Mouse (Mus musculus): ENCODE results near the gene Cd163. TPM values are rescaled to one million over a fixed set of nuclear protein-coding genes. Genes with fewer than 3 reads are reported as not detected.

Gene Cd163
- polyA plus RNA-seq, 1 experiment from 2014 or later = not detected

GRCm38 (mm10) chr6:124376311-124376710 lies 71.9 kb downstream of the Cd163 start:
- Histone ChIP-seq H3K4me1 (ENCODE audit: control insufficient read depth, insufficient read depth, low read length) (no peaks in the 10 kb centered on the region), H3K27me3 (ENCODE audit: control insufficient read depth, insufficient read depth, low read length) (no peaks in the 10 kb centered on the region), H3K4me2 (no peak overlapping the region), H3K9ac (ENCODE audit: low read depth, low read length) (no peak overlapping the region), H3K4me3 (ENCODE audit: low read depth, low read length) (no peak overlapping the region), H3K27ac (ENCODE audit: low read depth, low read length) (no peak overlapping the region), H3K9me3 (replicated peaks; ENCODE audit: control insufficient read depth, low read length) (no peaks in the 10 kb centered on the region), H3K36me3 (ENCODE audit: control insufficient read depth, insufficient read depth, low read length) (no peaks in the 10 kb centered on the region)
- ATAC-seq (replicated peaks; ENCODE audit: insufficient number of reproducible peaks, low FRiP score, low TSS enrichment) = no peak
- WGBS (ENCODE audit: insufficient replicate concordance) = 86% methylated on average over 5 of the region's 5 CpGs

- Histone ChIP-seq H3K4me2 (no peak overlapping the region), H3K9ac (ENCODE audit: low read depth, low read length) (no peak overlapping the region), H3K9me3 (replicated peaks; ENCODE audit: control insufficient read depth, low read length) (no peaks in the 10 kb centered on the region), H3K27me3 (ENCODE audit: control insufficient read depth, insufficient read depth, low read length) (no peaks in the 10 kb centered on the region), H3K36me3 (ENCODE audit: control insufficient read depth, insufficient read depth, low read length) (no peaks in the 10 kb centered on the region), H3K4me1 (ENCODE audit: control insufficient read depth, insufficient read depth, low read length) (no peaks in the 10 kb centered on the region), H3K4me3 (ENCODE audit: low read depth, low read length) (no peak overlapping the region), H3K27ac (ENCODE audit: low read depth, low read length) (no peak overlapping the region)
- ATAC-seq (replicated peaks; ENCODE audit: insufficient number of reproducible peaks, low FRiP score, low TSS enrichment) = no peak
- 67% methylated on average over 4 of the region's 4 CpGs for WGBS (ENCODE audit: insufficient replicate concordance)
These were observed 73.2 kb downstream of the Cd163 start for GRCm38 (mm10) chr6:124377494-124378255.

GRCm38 (mm10) chr6:124379331-124379730 lies 74.9 kb downstream of the Cd163 start:
- no peaks in the 10 kb centered on the region for H3K9me3 ChIP-seq (replicated peaks; ENCODE audit: control insufficient read depth, low read length)
- H3K4me1 ChIP-seq (ENCODE audit: control insufficient read depth, insufficient read depth, low read length) = no peaks in the 10 kb centered on the region
- H3K4me3 ChIP-seq (ENCODE audit: low read depth, low read length) = no peak overlapping the region
- no peak for ATAC-seq (replicated peaks; ENCODE audit: insufficient number of reproducible peaks, low FRiP score, low TSS enrichment)
- no peak overlapping the region for H3K4me2 ChIP-seq
- WGBS (ENCODE audit: insufficient replicate concordance) = 27% methylated on average over 10 of the region's 10 CpGs
- no peak overlapping the region for H3K9ac ChIP-seq (ENCODE audit: low read depth, low read length)
- H3K27ac ChIP-seq (ENCODE audit: low read depth, low read length) = no peak overlapping the region
- no peaks in the 10 kb centered on the region for H3K36me3 ChIP-seq (ENCODE audit: control insufficient read depth, insufficient read depth, low read length)
- no peaks in the 10 kb centered on the region for H3K27me3 ChIP-seq (ENCODE audit: control insufficient read depth, insufficient read depth, low read length)

Other genes with a start within 250 kb of the Cd163 start
- gene Vmn2r27, start 72.8 kb upstream of the Cd163 start, polyA plus RNA-seq (2014; fragmentation: Nextera tagmentation; extraction: Ambion mirVana) = not detected in 2 replicates
- gene Pex5, start 110.4 kb downstream of the Cd163 start, polyA plus RNA-seq (2014; fragmentation: Nextera tagmentation; extraction: Ambion mirVana) = 17.8 and 22.1 TPM in 2 replicates
- gene Clstn3, start 160.1 kb downstream of the Cd163 start, polyA plus RNA-seq (2014; fragmentation: Nextera tagmentation; extraction: Ambion mirVana) = 1.6 and 1.8 TPM in 2 replicates
- gene C1rl, start 188.5 kb downstream of the Cd163 start, polyA plus RNA-seq (2014; fragmentation: Nextera tagmentation; extraction: Ambion mirVana) = 0.16 and 0.35 TPM in 2 replicates
- 0.09 and 0.21 TPM in 2 replicates for gene C1ra, start 207.7 kb downstream of the Cd163 start, polyA plus RNA-seq (2014; fragmentation: Nextera tagmentation; extraction: Ambion mirVana)
- gene C1s1, start 237.7 kb downstream of the Cd163 start, polyA plus RNA-seq (2014; fragmentation: Nextera tagmentation; extraction: Ambion mirVana) = 0.26 TPM in 1 of 2 replicates, not detected in the other

Measured in heart, embryonic 11.5 days (tissue).